Mouse (Mus musculus) kidney, adult 18-20 months (tissue): ENCODE data around the gene Morn5.

Experiments used
- DNase-seq: peaks from one replicate; pipeline ENCODE4 v3.0.0; 2021

Gene Morn5

GRCm38 (mm10) chr2:36071660-36072305 is 22.5 kb downstream of the Morn5 start:
- DNase-seq: no peak

- no peak for DNase-seq
Observed at GRCm38 (mm10) chr2:36073781-36074180, 24.5 kb downstream of the Morn5 start.

GRCm38 (mm10) chr2:36075210-36075609 is 26.0 kb downstream of the Morn5 start:
- no peak for DNase-seq

GRCm38 (mm10) chr2:36077160-36077761 is 28.0 kb downstream of the Morn5 start:
- no peak for DNase-seq

- peak; percentile 9 for DNase-seq
Observed at GRCm38 (mm10) chr2:36081446-36081845, 32.2 kb downstream of the Morn5 start.

- DNase-seq: no peak
Observed at GRCm38 (mm10) chr2:36082802-36083580, 33.7 kb downstream of the Morn5 start.

GRCm38 (mm10) chr2:36085041-36085440 is 35.8 kb downstream of the Morn5 start:
- DNase-seq: no peak

- no peak for DNase-seq
Observed at GRCm38 (mm10) chr2:36089190-36089589, 39.9 kb downstream of the Morn5 start.

GRCm38 (mm10) chr2:36090853-36091741 is 41.8 kb downstream of the Morn5 start:
- peak; percentile 66 for DNase-seq

- peak; percentile 43 for DNase-seq
Observed at GRCm38 (mm10) chr2:36092748-36093147, 43.5 kb downstream of the Morn5 start.

GRCm38 (mm10) chr2:36093301-36093700 is 44.0 kb downstream of the Morn5 start:
- DNase-seq: no peak

- peak; percentile 22 for DNase-seq
Observed at GRCm38 (mm10) chr2:36093914-36094475, 44.7 kb downstream of the Morn5 start.

GRCm38 (mm10) chr2:36097129-36097815 is 48.0 kb downstream of the Morn5 start:
- DNase-seq: no peak

GRCm38 (mm10) chr2:36098021-36098420 is 48.8 kb downstream of the Morn5 start:
- DNase-seq: no peak

GRCm38 (mm10) chr2:36099739-36100138 is 50.5 kb downstream of the Morn5 start:
- DNase-seq: no peak

- DNase-seq: peak; percentile 7
Observed at GRCm38 (mm10) chr2:36101866-36102558, 52.8 kb downstream of the Morn5 start.

GRCm38 (mm10) chr2:36102559-36102946 is 53.3 kb downstream of the Morn5 start:
- peak; percentile 29 for DNase-seq

GRCm38 (mm10) chr2:36103069-36103554 is 53.9 kb downstream of the Morn5 start:
- DNase-seq: no peak

- DNase-seq: peak; percentile 45
Observed at GRCm38 (mm10) chr2:36103555-36104367, 54.5 kb downstream of the Morn5 start.

GRCm38 (mm10) chr2:36104436-36104955 is 55.2 kb downstream of the Morn5 start:
- DNase-seq: peak; percentile 29
